7 mouse cellular contexts compared by ENCODE assay signal in genomic region chr2:157259720-157260119, GRCm38 (mm10). TPM values are rescaled to one million over a fixed set of nuclear protein-coding genes. Genes with fewer than 3 reads are reported as not detected.
A peak's percentile ranks its signal among the peaks of the same experiment; 100 is the strongest.
DNase-seq lines count a peak whose midpoint lies in the region; ATAC-seq and TF ChIP-seq lines count a peak whose summit lies in the region.

No protein-coding gene starts in this region.

- TF ChIP-seq CTCF in testis, adult 2 months (IDR thresholded peaks at IDR 0.05; ENCODE audit: control insufficient read depth, insufficient read depth, insufficient replicate concordance, low read depth, low read length), result peak; percentile 61; the same call in 1 of the 2 replicates

- ATAC-seq in erythroid progenitor cell, adult 5-6 weeks (replicated peaks; ENCODE audit: low FRiP score, poor library complexity, severe bottlenecking), result peak; percentile 73

- H3K4me3 ChIP-seq in testis, adult 2 months (ENCODE audit: control insufficient read depth, low read depth, low read length), result no peak overlapping the region

- H3K27ac ChIP-seq in testis, adult 2 months (ENCODE audit: control insufficient read depth, insufficient read depth, low read depth, low read length), result no peak overlapping the region

- no peaks in the 10 kb centered on the region for H3K4me1 ChIP-seq in testis, adult 2 months (ENCODE audit: control insufficient read depth, insufficient read depth, low read length)

- peaks cover 2% of the 10 kb centered on the region; the same call in 1 of the 2 replicates for H3K36me3 ChIP-seq in testis, adult 2 months (ENCODE audit: control insufficient read depth, insufficient read depth, low read length)

- TF ChIP-seq POLR2A in testis, adult 2 months (IDR thresholded peaks at IDR 0.05; ENCODE audit: control insufficient read depth, low read depth, low read length), result no peak

- no peak for DNase-seq in testis, postnatal 14 days (ENCODE audit: low spot score)
- peak; percentile 79 for DNase-seq in adrenal gland, postnatal 10 days
- DNase-seq in layer of hippocampus, adult 11-12 months (ENCODE audit: low spot score), result peak; percentile 74
- peak; percentile 59 to 61 for DNase-seq in lung, adult 18-20 months
- peak; percentile 17 to 30 for DNase-seq in right cerebral cortex, postnatal 36 days (ENCODE audit: low spot score in 2 of 2)

- no peaks in the 10 kb centered on the region for H3K27me3 ChIP-seq in testis, adult 2 months (ENCODE audit: control insufficient read depth, insufficient read depth, low read length)

RNA-seq across cellular contexts. Expression of gene Rpn2, which starts 19.1 kb away (rescaled TPM):
- 400 and 406 TPM in 2 replicates for polyA plus RNA-seq in testis, adult 2 months (2012; rRNA removed)
- total RNA-seq in adrenal gland, postnatal 10 days (2021), result 100 to 1,000 TPM; 189 to 199 TPM
- 59.5 and 64.5 TPM in 2 replicates for total RNA-seq in erythroid progenitor cell, adult 5-6 weeks (2015; ENCODE audit: low replicate concordance)
- total RNA-seq in erythroid progenitor cell, adult 5-6 weeks (2017; ENCODE audit: low replicate concordance), result 56.5 and 70.4 TPM in 2 replicates

RNA-seq across cellular contexts. Expression of gene Mroh8, which starts 19.6 kb away (rescaled TPM):
- 71.3 and 75.0 TPM in 2 replicates for polyA plus RNA-seq in testis, adult 2 months (2012; rRNA removed)
- total RNA-seq in adrenal gland, postnatal 10 days (2021), result under 1 TPM in 1 of 2 experiments, not detected in 1; 0.42 TPM
- total RNA-seq in erythroid progenitor cell, adult 5-6 weeks (2015; ENCODE audit: low replicate concordance), result not detected in 2 replicates
- total RNA-seq in erythroid progenitor cell, adult 5-6 weeks (2017; ENCODE audit: low replicate concordance), result not detected in 2 replicates

RNA-seq across cellular contexts. Expression of gene Rbl1, which starts 55.4 kb away (rescaled TPM):
- 7.7 and 8.4 TPM in 2 replicates for polyA plus RNA-seq in testis, adult 2 months (2012; rRNA removed)
- 10 to 100 TPM; 11.1 to 13.5 TPM for total RNA-seq in adrenal gland, postnatal 10 days (2021)
- 129 and 132 TPM in 2 replicates for total RNA-seq in erythroid progenitor cell, adult 5-6 weeks (2015; ENCODE audit: low replicate concordance)
- 160 and 169 TPM in 2 replicates for total RNA-seq in erythroid progenitor cell, adult 5-6 weeks (2017; ENCODE audit: low replicate concordance)

Comparison
In these comparisons a context has a peak if more than half of its experiments do, and no peak if none do; other contexts are left out.
1. RNA of gene Rbl1, which starts 55.4 kb away (total RNA-seq): 129 to 169 TPM in erythroid progenitor cell, adult 5-6 weeks; 11.1 to 13.5 TPM in adrenal gland, postnatal 10 days; every median in the first group is over 4 times any median in the second.